Mouse (Mus musculus) activated CD4-positive, CD25-positive, alpha-beta regulatory T cell (primary cell): ENCODE measurements around the gene Gm5725. TPM values are rescaled to one million over a fixed set of nuclear protein-coding genes. Genes with fewer than 3 reads are reported as not detected.

Source experiments
- polyA plus RNA-seq, 2 experiments: library from polyadenylated mRNA; unstranded; fragments of 100-300 nt; shearing (Covaris generic); gene quantifications; one replicate each; pipeline ENCODE4 v1.2.1; 2017

Gm5725 gene
- not detected for polyA plus RNA-seq

GRCm38 (mm10) chr7:21844167-21844566 lies at the start of gene Gm5725:
Gm5725 (minus strand) TSS chr7:21844267.

GRCm38 (mm10) chr7:21832051-21832450 lies 12.0 kb downstream of the Gm5725 start, which contains the start of gene Vmn1r135:
Vmn1r135 (plus strand) TSS chr7:21832351.

GRCm38 (mm10) chr7:21796628-21797027 lies 47.4 kb downstream of the Gm5725 start, which contains the start of gene Gm4177:
Gm4177 (minus strand) TSS chr7:21796728.

Other genes starting within 250 kb of the Gm5725 start
- not detected for gene Vmn1r132, start 230.2 kb downstream of the Gm5725 start, polyA plus RNA-seq
- not detected for gene Gm4175, start 82.8 kb downstream of the Gm5725 start, polyA plus RNA-seq
- gene Gm4177, start 47.5 kb downstream of the Gm5725 start, polyA plus RNA-seq = not detected
- gene Vmn1r135, start 11.9 kb downstream of the Gm5725 start, polyA plus RNA-seq = under 1 TPM in 1 of 2 experiments, not detected in 1; 0.21 TPM
- gene Gm5891, start 77.0 kb upstream of the Gm5725 start, polyA plus RNA-seq = under 1 TPM in 1 of 2 experiments, not detected in 1; 0.23 TPM
- gene Vmn1r137, start 150.3 kb upstream of the Gm5725 start, polyA plus RNA-seq = not detected
- gene Vmn1r138, start 184.6 kb upstream of the Gm5725 start, polyA plus RNA-seq = not detected
- gene Gm6176, start 212.0 kb upstream of the Gm5725 start, polyA plus RNA-seq = not detected
- gene Vmn1r139, start 224.8 kb upstream of the Gm5725 start, polyA plus RNA-seq = under 1 TPM in 1 of 2 experiments, not detected in 1; 0.33 TPM